Mouse (Mus musculus): ENCODE data around the gene Cpe.

Cpe gene

DNA sequence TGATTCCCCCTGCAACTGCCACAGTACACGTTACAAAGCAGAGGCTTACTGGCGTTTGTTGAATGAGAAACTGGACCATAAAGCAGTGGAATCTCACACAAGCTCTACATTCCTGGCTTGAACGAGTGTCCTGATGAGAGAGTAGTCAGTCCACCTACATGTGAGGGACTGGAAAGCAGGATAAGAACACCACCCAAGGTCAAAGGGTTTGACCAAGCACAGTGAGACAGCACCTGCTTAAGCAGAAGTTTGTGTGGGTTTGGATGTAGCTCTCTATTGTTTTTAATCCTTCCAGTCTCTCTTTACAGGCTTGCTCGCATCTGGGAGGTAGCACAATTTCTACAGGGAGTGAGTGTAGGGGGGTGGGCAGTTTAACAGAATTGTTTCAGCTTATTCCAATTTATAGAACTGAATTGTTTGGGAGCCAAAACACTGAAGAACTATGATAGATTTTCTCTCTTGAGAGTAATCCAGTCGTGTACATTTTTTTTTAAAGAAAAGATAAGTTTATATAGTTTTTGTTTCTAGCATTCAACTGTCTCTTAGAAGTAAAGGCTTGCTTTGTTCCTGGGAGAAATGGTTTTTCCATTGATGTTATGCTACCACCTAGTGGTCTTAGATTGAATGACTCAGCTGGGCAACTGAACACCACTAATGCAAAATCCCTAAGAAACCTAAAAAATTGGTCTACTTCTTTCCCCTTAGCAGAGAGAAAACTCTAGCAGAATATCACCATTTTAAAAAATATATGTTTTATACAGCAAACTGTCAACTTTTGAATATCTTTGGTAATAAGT, 144.6 kb downstream of the Cpe start:
- DNase-seq (ENCODE audit: low read depth): peak; percentile 4

DNA sequence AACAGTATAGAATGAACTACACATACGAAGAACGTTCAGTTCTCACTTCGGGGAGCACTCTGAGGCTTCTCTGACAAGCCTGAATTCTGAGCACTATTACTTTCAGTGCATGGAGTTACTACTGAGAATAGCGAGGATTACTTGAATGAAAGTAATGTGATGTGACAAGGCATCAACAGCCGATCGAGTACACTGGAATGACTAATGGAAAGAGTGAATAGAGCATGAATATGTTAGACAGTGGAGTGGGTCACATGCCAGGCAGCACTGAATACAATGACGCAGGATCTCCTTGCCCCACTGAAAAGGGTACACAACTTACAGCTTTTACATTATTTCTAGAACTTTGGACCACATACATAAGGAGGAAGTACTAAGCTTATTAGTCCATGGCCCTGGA, 149.4 kb downstream of the Cpe start:
- DNase-seq (ENCODE audit: low read depth): no peak
